In genomic region chr11:90663052-90663451, GRCm38 (mm10) we compare ENCODE assay signal across 13 mouse cellular contexts. TPM values are rescaled to one million over a fixed set of nuclear protein-coding genes. Genes with fewer than 3 reads are reported as not detected.
A peak's percentile ranks its signal among the peaks of the same experiment; 100 is the strongest.
DNase-seq lines count a peak whose midpoint lies in the region; ATAC-seq and TF ChIP-seq lines count a peak whose summit lies in the region.
"Had no signal": no experiment of that assay in that cellular context is flagged by ENCODE, and none has a peak within 500 bp of the region (broad histone marks: within the 10 kb centered on the region; RNA-seq: fewer than 3 reads in every experiment).

No protein-coding gene starts in this region.

- H3K4me2 ChIP-seq in embryonic facial prominence, embryonic 13.5 days = no peak overlapping the region
- H3K4me2 ChIP-seq: hindbrain, embryonic 15.5 days had no signal

- no peak overlapping the region for H3K9ac ChIP-seq in embryonic facial prominence, embryonic 13.5 days
- H3K9ac ChIP-seq in liver, adult 2 months (ENCODE audit: low read depth, low read length) = no peak overlapping the region
- H3K9ac ChIP-seq: hindbrain, embryonic 15.5 days had no signal

- H3K36me3 ChIP-seq in embryonic facial prominence, embryonic 13.5 days = peaks cover 11% of the 10 kb centered on the region
- peaks cover 16% of the 10 kb centered on the region for H3K36me3 ChIP-seq in liver, adult 2 months (ENCODE audit: control insufficient read depth, insufficient read depth, low read length)
- H3K36me3 ChIP-seq: hindbrain, embryonic 15.5 days had no signal

- peaks cover 36% of the 10 kb centered on the region for H3K4me1 ChIP-seq in embryonic facial prominence, embryonic 13.5 days
- H3K4me1 ChIP-seq in liver, adult 2 months (ENCODE audit: control insufficient read depth, insufficient read depth, low read length) = peaks cover 14% of the 10 kb centered on the region

- no peaks in the 10 kb centered on the region for H3K27me3 ChIP-seq in embryonic facial prominence, embryonic 13.5 days
- H3K27me3 ChIP-seq in liver, adult 2 months (ENCODE audit: control insufficient read depth, insufficient read depth, low read length) = no peaks in the 10 kb centered on the region
- H3K27me3 ChIP-seq: CH12.LX; hindbrain, embryonic 15.5 days had no signal

- 84% methylated on average over 3 of the region's 3 CpGs for WGBS in embryonic facial prominence, embryonic 13.5 days
- WGBS in liver, adult 2 months = 38% methylated on average over 3 of the region's 3 CpGs

- H3K4me3 ChIP-seq in layer of hippocampus, adult 2 months = no peak overlapping the region
- no peak overlapping the region for H3K4me3 ChIP-seq in embryonic facial prominence, embryonic 13.5 days
- H3K4me3 ChIP-seq in liver, adult 2 months (ENCODE audit: insufficient read depth, low read depth, low read length) = no peak overlapping the region
- H3K4me3 ChIP-seq: hindbrain, embryonic 15.5 days; left cerebral cortex, adult 2 months had no signal

- H3K9me3 ChIP-seq in embryonic facial prominence, embryonic 13.5 days = no peaks in the 10 kb centered on the region
- H3K9me3 ChIP-seq: hindbrain, embryonic 15.5 days had no signal

- DNase-seq in layer of hippocampus, adult 2 months (ENCODE audit: low spot score in 2 of 2) = no peak
- DNase-seq in layer of hippocampus, adult 18-20 months (ENCODE audit: low spot score in 2 of 2) = no peak
- peak; percentile 48 for DNase-seq in liver, adult 2 months (ENCODE audit: extremely low read depth, low read depth, low spot score)
- peak; percentile 42 to 69 for DNase-seq in spleen, postnatal 36 days (ENCODE audit: low spot score in 2 of 2)
- no peak for DNase-seq in gastrocnemius, postnatal 10 days
- no peak for DNase-seq in urinary bladder, postnatal 10 days (ENCODE audit: low spot score)
- DNase-seq in testis, postnatal 14 days (ENCODE audit: low spot score) = no peak
- DNase-seq: lung, adult 2 months; thymus, postnatal 4 days had no signal

- H3K79me2 ChIP-seq in liver, adult 2 months (ENCODE audit: control insufficient read depth, insufficient read depth, low read length) = peaks cover 7% of the 10 kb centered on the region; the same call in 1 of the 2 replicates

- peak overlapping the region; percentile 78 for H3K27ac ChIP-seq in layer of hippocampus, adult 2 months
- H3K27ac ChIP-seq in embryonic facial prominence, embryonic 13.5 days = 0 out of 2 replicates have a peak overlapping the region, but pooled peaks have one; percentile 89
- H3K27ac ChIP-seq in liver, adult 2 months (replicated peaks; ENCODE audit: insufficient read depth, low read depth, low read length) = no peak overlapping the region
- H3K27ac ChIP-seq: hindbrain, embryonic 15.5 days; left cerebral cortex, adult 2 months had no signal

- TF ChIP-seq CTCF in layer of hippocampus, adult 2 months (conservative IDR thresholded peaks at IDR 0.05) = no peak
- no peak for TF ChIP-seq CTCF in liver, adult 2 months (IDR thresholded peaks at IDR 0.05; ENCODE audit: low read depth, low read length)

- ATAC-seq in embryonic facial prominence, embryonic 13.5 days (ENCODE audit: insufficient number of reproducible peaks, insufficient read depth, low FRiP score, low TSS enrichment, low read depth) = no peak

- TF ChIP-seq POLR2A in liver, adult 2 months (IDR thresholded peaks at IDR 0.05; ENCODE audit: extremely low read depth, insufficient read depth, low read length) = no peak

RNA-seq across cellular contexts. Expression of gene Cox11, which starts 25.1 kb away (rescaled TPM):
- 10 to 100 TPM; 23.3 to 26.0 TPM for total RNA-seq in layer of hippocampus, adult 2 months (2021)
- total RNA-seq in layer of hippocampus, adult 18-20 months (2021) = 10 to 100 TPM; 23.2 to 26.9 TPM
- polyA plus RNA-seq in embryonic facial prominence, embryonic 13.5 days (2015; fragmentation: Nextera tagmentation; extraction: Ambion mirVana) = 42.2 and 42.8 TPM in 2 replicates
- total RNA-seq in liver, adult 2 months (2014; rRNA removed) = 10.6 and 11.5 TPM in 2 replicates
- polyA plus RNA-seq in liver, adult 2 months (2012; rRNA removed) = 15.7 and 16.6 TPM in 2 replicates
- total RNA-seq in gastrocnemius, postnatal 10 days (2021) = 10 to 100 TPM; 21.6 to 22.2 TPM

RNA-seq across cellular contexts. Expression of gene Tom1l1, which starts 25.1 kb away (rescaled TPM):
- total RNA-seq in layer of hippocampus, adult 2 months (2021) = 10 to 100 TPM; 23.0 to 28.3 TPM
- 10 to 100 TPM; 24.0 to 24.4 TPM for total RNA-seq in layer of hippocampus, adult 18-20 months (2021)
- polyA plus RNA-seq in embryonic facial prominence, embryonic 13.5 days (2015; fragmentation: Nextera tagmentation; extraction: Ambion mirVana) = 33.4 and 39.2 TPM in 2 replicates
- 14.3 and 20.9 TPM in 2 replicates for total RNA-seq in liver, adult 2 months (2014; rRNA removed)
- polyA plus RNA-seq in liver, adult 2 months (2012; rRNA removed) = 4.7 and 4.8 TPM in 2 replicates
- 10 to 100 TPM; 13.7 to 16.5 TPM for total RNA-seq in gastrocnemius, postnatal 10 days (2021)

RNA-seq across cellular contexts. Expression of gene Stxbp4, which starts 25.2 kb away (rescaled TPM):
- 10 to 100 TPM; 12.0 to 16.1 TPM for total RNA-seq in layer of hippocampus, adult 2 months (2021)
- total RNA-seq in layer of hippocampus, adult 18-20 months (2021) = 10 to 100 TPM; 12.7 to 13.4 TPM
- 39.4 and 42.8 TPM in 2 replicates for polyA plus RNA-seq in embryonic facial prominence, embryonic 13.5 days (2015; fragmentation: Nextera tagmentation; extraction: Ambion mirVana)
- 1.6 and 1.8 TPM in 2 replicates for total RNA-seq in liver, adult 2 months (2014; rRNA removed)
- polyA plus RNA-seq in liver, adult 2 months (2012; rRNA removed) = 0.61 and 0.62 TPM in 2 replicates
- total RNA-seq in gastrocnemius, postnatal 10 days (2021) = 10 to 100 TPM; 11.4 to 13.5 TPM

Comparison
In these comparisons a context has a peak if more than half of its experiments do, and no peak if none do; other contexts are left out.
1. DNase-seq: peak in liver, adult 2 months (single experiment) and spleen, postnatal 36 days (2 of 2); none in layer of hippocampus, adult 2 months (0 of 2), layer of hippocampus, adult 18-20 months (0 of 2), gastrocnemius, postnatal 10 days (single experiment), urinary bladder, postnatal 10 days (single experiment) and testis, postnatal 14 days (single experiment).